Mouse (Mus musculus) lung, adult 2 months (tissue): ENCODE results near the gene Ppfia2. TPM values are rescaled to one million over a fixed set of nuclear protein-coding genes. Genes with fewer than 3 reads are reported as not detected.

ENCODE experiments used
- DNase-seq: peaks from one replicate; pipeline ENCODE4 v3.0.0; 2022
- H3K4me1 ChIP-seq: fragments of 200-500 bp; 2 replicates; pipeline ENCODE4 v1.6.1; 2011; ENCODE audit warnings: low read length; ENCODE audit not compliant: control insufficient read depth, insufficient read depth
- H3K4me3 ChIP-seq: fragments of 200-500 bp; replicated peaks from 2 replicates; pipeline ENCODE3; 2011; ENCODE audit warnings: low read depth, mild to moderate bottlenecking, control low read depth, low read length; ENCODE audit errors: extremely low read depth
- CTCF ChIP-seq: fragments of 200-500 bp; IDR thresholded peaks from 2 replicates; pipeline ENCODE4 v1.5.1; 2011; ENCODE audit warnings: mild to moderate bottlenecking, low read length, control low read depth; ENCODE audit not compliant: insufficient read depth
- POLR2A ChIP-seq: fragments of 200-500 bp; IDR thresholded peaks from 2 replicates; pipeline ENCODE4 v1.6.1; 2011; ENCODE audit warnings: low read depth, mild to moderate bottlenecking, control low read depth, low read length, borderline replicate concordance; ENCODE audit errors: extremely low read depth
- WGBS: fragments of 180-500 bp; shearing (Covaris S2); methylation state at CpG from one replicate; pipeline ENCODE4 v1.1.7; 2018; 5-methylcytosine and 5-hydroxymethylcytosine counted together
- polyA plus RNA-seq: library from polyadenylated mRNA; depleted of rRNA; stranded (reverse); fragments of >200 nt; gene quantifications from 2 replicates; pipeline ENCODE4 v1.2.3, GENCODE M21; 2012

Gene Ppfia2
- polyA plus RNA-seq, 1 experiment, result 0.14 TPM

GRCm38 (mm10) chr10:106936996-106937395 lies 466.9 kb downstream of the Ppfia2 start:
- TF ChIP-seq CTCF (no peak), POLR2A (no peak)
- Histone ChIP-seq H3K4me1 (no peaks in the 10 kb centered on the region), H3K4me3 (no peak overlapping the region)
- 77% methylated on average over 7 of the region's 7 CpGs for WGBS
- no peak for DNase-seq

- TF ChIP-seq CTCF, result no peak
- no peak for TF ChIP-seq POLR2A
- WGBS, result 84% methylated on average over 3 of the region's 3 CpGs
- Histone ChIP-seq H3K4me1 (no peaks in the 10 kb centered on the region), H3K4me3 (no peak overlapping the region)
- DNase-seq, result no peak
These were observed 468.7 kb downstream of the Ppfia2 start for GRCm38 (mm10) chr10:106938851-106939250.

GRCm38 (mm10) chr10:106939441-106939840 lies 469.3 kb downstream of the Ppfia2 start:
- Histone ChIP-seq H3K4me3 (no peak overlapping the region), H3K4me1 (no peaks in the 10 kb centered on the region)
- TF ChIP-seq POLR2A (no peak), CTCF (no peak)
- no peak for DNase-seq
- 47% methylated on average over 1 of the region's 1 CpGs for WGBS

DNA sequence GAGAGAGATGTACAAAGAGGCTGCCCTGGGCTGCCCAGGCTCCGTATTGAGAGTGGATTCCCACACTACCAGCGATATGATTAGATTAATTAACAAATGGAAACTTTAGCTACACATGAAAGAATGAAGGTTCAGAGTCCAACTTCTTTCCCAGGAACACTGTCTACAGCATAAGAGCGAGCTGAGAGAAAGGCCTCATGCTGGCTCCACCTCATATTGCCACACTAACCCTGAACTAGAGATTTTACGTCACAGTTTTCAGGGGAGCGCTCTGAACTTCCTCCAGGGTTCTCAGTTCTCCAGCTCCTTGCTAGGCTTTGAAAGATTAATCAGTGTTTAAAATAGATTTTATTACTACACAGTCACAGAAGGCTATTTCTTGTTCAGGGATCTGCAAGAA lies 471.2 kb downstream of the Ppfia2 start:
- no peak for DNase-seq
- Histone ChIP-seq H3K4me1 (no peaks in the 10 kb centered on the region), H3K4me3 (no peak overlapping the region)
- 76% methylated on average over 5 of the region's 5 CpGs for WGBS
- TF ChIP-seq CTCF, result no peak
- TF ChIP-seq POLR2A, result no peak

DNA sequence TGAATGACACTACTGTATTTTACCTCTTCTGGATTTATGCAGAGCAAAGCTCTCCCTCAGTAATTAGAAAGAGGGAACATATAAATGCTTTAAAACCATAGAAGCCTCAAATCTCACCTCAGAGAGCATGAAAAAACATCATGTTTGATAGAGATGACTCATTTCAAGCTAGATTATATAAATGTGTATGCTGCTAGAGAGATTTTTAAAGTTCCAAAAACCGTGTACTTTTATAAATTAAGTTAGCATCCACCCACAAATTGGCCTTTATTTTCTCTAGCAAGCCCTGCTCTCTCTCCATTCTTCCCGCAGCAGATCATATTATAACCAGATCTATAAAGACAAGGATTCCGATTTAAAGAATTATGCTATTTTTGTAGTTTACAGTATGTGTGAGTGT lies 488.9 kb downstream of the Ppfia2 start:
- 76% methylated on average over 3 of the region's 3 CpGs for WGBS
- no peak for TF ChIP-seq CTCF
- TF ChIP-seq POLR2A, result no peak
- Histone ChIP-seq H3K4me1 (no peaks in the 10 kb centered on the region), H3K4me3 (no peak overlapping the region)
- no peak for DNase-seq

DNA sequence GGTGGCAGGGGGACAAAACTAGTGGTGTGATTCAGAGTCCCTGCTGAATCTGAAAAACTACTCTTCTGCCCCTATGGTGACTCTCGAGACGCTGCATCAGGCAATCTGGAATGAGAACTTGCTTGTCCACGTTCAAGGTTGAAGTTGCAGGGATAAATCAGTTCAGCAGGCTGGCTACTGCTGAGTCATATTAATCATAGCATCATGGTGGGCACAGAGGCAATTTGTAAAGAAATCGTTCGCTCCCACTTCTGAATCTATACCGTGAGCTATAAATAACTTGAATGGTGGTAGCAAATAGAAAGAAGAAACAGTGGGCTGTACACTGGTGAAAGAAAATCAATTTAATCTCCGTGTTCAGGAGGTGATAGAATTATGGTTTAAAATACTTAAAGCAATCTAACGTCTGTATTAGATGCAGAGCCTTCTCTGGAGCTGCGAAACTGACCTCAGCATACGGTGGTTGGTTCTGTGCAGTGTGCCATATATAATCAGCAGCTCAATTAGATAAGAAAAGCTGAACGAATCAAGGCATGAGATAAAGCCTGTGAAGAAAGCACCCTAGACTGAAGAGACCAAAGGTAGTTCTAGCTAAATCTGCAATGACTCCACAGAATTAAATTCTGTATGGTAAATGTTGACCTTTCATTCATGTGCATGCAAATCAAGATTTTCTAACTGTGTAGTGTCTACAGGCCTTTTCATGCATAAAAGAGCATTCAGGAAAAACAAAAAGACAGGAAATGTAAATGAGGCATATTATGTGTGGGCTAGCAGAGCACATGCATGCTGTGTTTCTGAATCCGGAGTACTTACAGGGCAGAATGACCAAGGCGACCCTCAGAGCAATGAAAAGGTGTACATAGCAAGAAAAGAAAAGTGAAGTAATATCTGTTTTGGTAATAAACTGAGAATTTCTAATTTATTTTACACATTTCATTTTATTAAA lies 505.3 kb downstream of the Ppfia2 start:
- H3K4me1 ChIP-seq, result no peaks in the 10 kb centered on the region
- 75% methylated on average over 13 of the region's 13 CpGs for WGBS
- H3K4me3 ChIP-seq, result no peak overlapping the region
- no peak for DNase-seq
- TF ChIP-seq POLR2A (no peak), CTCF (no peak)
